ENCODE assay signal across 21 mouse cellular contexts in genomic region chr9:57242916-57243315, GRCm38 (mm10). TPM values are rescaled to one million over a fixed set of nuclear protein-coding genes. Genes with fewer than 3 reads are reported as not detected.
"Had no signal": no experiment of that assay in that cellular context is flagged by ENCODE, and none has a peak within 500 bp of the region (broad histone marks: within the 10 kb centered on the region; RNA-seq: fewer than 3 reads in every experiment).

No protein-coding gene starts in this region.

- DNase-seq: liver, postnatal 0 days; lung, adult 2 months; lung, postnatal 14 days; lung, postnatal 36 days; midbrain, embryonic 14.5 days; right cerebral cortex, postnatal 14 days; thymus, adult 2 months; thymus, postnatal 25 days; thymus, postnatal 4 days had no signal

- ATAC-seq: liver, postnatal 0 days; lung, postnatal 0 days; midbrain, embryonic 16.5 days had no signal

RNA-seq across cellular contexts. Expression of gene Trcg1, which starts 6.6 kb away (rescaled TPM):
- polyA plus RNA-seq: liver, embryonic 15.5 days; liver, postnatal 0 days; lung, adult 2 months; lung, embryonic 15.5 days; lung, postnatal 0 days; macrophage; midbrain, embryonic 12.5 days; midbrain, embryonic 14.5 days; midbrain, embryonic 16.5 days; myocyte; neural tube, embryonic 12.5 days; neural tube, embryonic 14.5 days; spleen, adult 2 months; stomach, postnatal 0 days; urinary bladder, adult 2 months had no signal
